Mouse (Mus musculus) ES-E14 (cell line): ENCODE measurements around the gene Myh6. TPM values are rescaled to one million over a fixed set of nuclear protein-coding genes. Genes with fewer than 3 reads are reported as not detected.
"Not testable (repeated sequence)": the region's sequence is repeated elsewhere in the genome, so short reads cannot be mapped to it uniquely, and the experiment has no call there.

Experiments
- DNase-seq: peaks from one replicate; pipeline ENCODE4 v3.0.0-alpha.2; 2013; ENCODE audit warnings: low read depth, low spot score
- H3K27ac ChIP-seq: 2 replicates; pipeline ENCODE4 v1.5.1; 2012; ENCODE audit warnings: low read depth, mild to moderate bottlenecking, low read length, moderate library complexity, mixed read lengths; ENCODE audit not compliant: poor library complexity, insufficient read depth, severe bottlenecking
- H3K36me3 ChIP-seq: 2 replicates; pipeline ENCODE4 v1.6.1; 2012; ENCODE audit warnings: mild to moderate bottlenecking, low read length, moderate library complexity, mixed read lengths; ENCODE audit not compliant: control insufficient read depth, poor library complexity, insufficient read depth, severe bottlenecking
- H3K4me1 ChIP-seq, 2 experiments: fragments of 150-350 bp in 1 of 2; sonication (generic) in 1 of 2; 2 replicates each; pipeline ENCODE4 v1.6.1; 2012; ENCODE audit warnings: low read length in 2 of 2, mild to moderate bottlenecking in 1 of 2, mixed read lengths in 1 of 2; ENCODE audit not compliant: control insufficient read depth in 2 of 2, insufficient read depth in 2 of 2, poor library complexity in 1 of 2
- H3K4me3 ChIP-seq, 2 experiments: fragments of 150-350 bp in 1 of 2; sonication (generic) in 1 of 2; 2 replicates each; pipeline ENCODE4 v1.5.1; 2012; ENCODE audit warnings: low read length in 2 of 2, low read depth in 1 of 2, mild to moderate bottlenecking in 1 of 2, mixed read lengths in 1 of 2; ENCODE audit not compliant: insufficient read depth in 1 of 2, poor library complexity in 1 of 2, severe bottlenecking in 1 of 2
- H3K9ac ChIP-seq: 2 replicates; pipeline ENCODE4 v1.6.1; 2012; ENCODE audit warnings: low read depth, mild to moderate bottlenecking, low read length, mixed read lengths; ENCODE audit not compliant: poor library complexity, insufficient read depth, severe bottlenecking
- H3K9me3 ChIP-seq: fragments of 150-350 bp; sonication (generic); 2 replicates; pipeline ENCODE4 v1.6.1; 2012; ENCODE audit warnings: low read depth, mild to moderate bottlenecking, low read length; ENCODE audit not compliant: control insufficient read depth, insufficient read depth
- CHD2 ChIP-seq: IDR thresholded peaks from 2 replicates; pipeline ENCODE4 v1.6.1; 2014; ENCODE audit warnings: mild to moderate bottlenecking, low read depth, low read length, inconsistent platforms
- HCFC1 ChIP-seq: IDR thresholded peaks from 2 replicates; pipeline ENCODE4 v1.6.1; 2012; ENCODE audit warnings: low read length, inconsistent platforms, borderline replicate concordance; ENCODE audit not compliant: insufficient read depth
- MAFK ChIP-seq: IDR thresholded peaks from 2 replicates; pipeline ENCODE4 v1.6.1; 2014; ENCODE audit warnings: mild to moderate bottlenecking, low read depth, low read length, inconsistent platforms; ENCODE audit not compliant: insufficient read depth
- ZC3H11A ChIP-seq: IDR thresholded peaks from 2 replicates; pipeline ENCODE4 v1.6.1; 2012; ENCODE audit warnings: low read depth, mild to moderate bottlenecking, inconsistent platforms, low read length, borderline replicate concordance
- ZNF384 ChIP-seq: IDR thresholded peaks from 2 replicates; pipeline ENCODE4 v1.6.1; 2012; ENCODE audit warnings: low read depth, low read length, inconsistent platforms
- in situ Hi-C, 2 experiments: fragments of 600-800 bp; cut with MboI; formaldehyde crosslinking; loops; one replicate each; pipeline ENCODE4 v1.15.1; 2025; ENCODE audit warnings: low sequenced_read_pairs in 2 of 2, inconsistent platforms in 1 of 2; ENCODE audit not compliant: unreplicated experiment in 2 of 2
- total RNA-seq: library from RNA; depleted of rRNA; stranded (reverse); fragments of 300-350 nt; gene quantifications from 2 replicates; pipeline ENCODE4 v1.2.3, GENCODE M21; 2012

Myh6 gene
- total RNA-seq, 1 experiment = 7.1 TPM

- Histone ChIP-seq H3K36me3 (no peaks in the 10 kb centered on the region), H3K4me3 (no peak overlapping the region), H3K9me3 (no peaks in the 10 kb centered on the region), H3K27ac (no peak overlapping the region), H3K4me1 (no peaks in the 10 kb centered on the region), H3K9ac (no peak overlapping the region)
- TF ChIP-seq CHD2 = no peak
- in situ Hi-C loops = no loop called here
- no peak for DNase-seq
Observed at GRCm38 (mm10) chr14:54962714-54963113, 4.0 kb downstream of the Myh6 start.

- Histone ChIP-seq H3K4me1 (0 out of 4 replicates have a peak, but pooled peaks cover 0 to under 1% of the 10 kb centered on the region in 2 experiments), H3K4me3 (no peak overlapping the region), H3K36me3 (no peaks in the 10 kb centered on the region), H3K27ac (no peak overlapping the region), H3K9ac (no peak overlapping the region), H3K9me3 (no peaks in the 10 kb centered on the region)
- no peak for TF ChIP-seq CHD2
- no peak for TF ChIP-seq HCFC1
- TF ChIP-seq ZNF384 = no peak
- TF ChIP-seq ZC3H11A = no peak
- no peak for TF ChIP-seq MAFK
- in situ Hi-C loops = no loop called here
- DNase-seq = no peak
Observed at GRCm38 (mm10) chr14:54961487-54961886, 5.2 kb downstream of the Myh6 start.

GRCm38 (mm10) chr14:54960769-54961168 is 6.0 kb downstream of the Myh6 start:
- DNase-seq = no peak
- no peak for TF ChIP-seq HCFC1
- no peak for TF ChIP-seq MAFK
- no peak for TF ChIP-seq ZC3H11A
- no peak for TF ChIP-seq CHD2
- TF ChIP-seq ZNF384 = no peak
- in situ Hi-C loops = no loop called here
- Histone ChIP-seq H3K9me3 (no peaks in the 10 kb centered on the region), H3K4me1 (peaks cover 0 to 3% of the 10 kb centered on the region in 2 experiments; a peak in 1 of 4 replicates), H3K9ac (no peak overlapping the region), H3K27ac (no peak overlapping the region), H3K36me3 (no peaks in the 10 kb centered on the region), H3K4me3 (no peak overlapping the region)

GRCm38 (mm10) chr14:54959853-54960613 is 6.7 kb downstream of the Myh6 start:
- H3K9ac ChIP-seq, DNase-seq, H3K4me3 ChIP-seq, H3K27ac ChIP-seq, H3K36me3 ChIP-seq, H3K4me1 ChIP-seq, H3K9me3 ChIP-seq, in situ Hi-C loops: not testable (repeated sequence)

- TF ChIP-seq ZNF384 (no peak), HCFC1 (no peak), ZC3H11A (no peak), MAFK (no peak), CHD2 (no peak)
- no peak overlapping the region for H3K9ac ChIP-seq
- in situ Hi-C loops = no loop called here
- no peak overlapping the region for H3K27ac ChIP-seq
- H3K36me3 ChIP-seq = no peaks in the 10 kb centered on the region
- no peak for DNase-seq
- peaks cover 0 to 3% of the 10 kb centered on the region in 2 experiments; a peak in 1 of 4 replicates for H3K4me1 ChIP-seq
- H3K4me3 ChIP-seq = no peak overlapping the region
- H3K9me3 ChIP-seq = no peaks in the 10 kb centered on the region
Observed at GRCm38 (mm10) chr14:54959197-54959596, 7.5 kb downstream of the Myh6 start.
